Mouse (Mus musculus): Measurements from ENCODE around the gene Fam102a. TPM values are rescaled to one million over a fixed set of nuclear protein-coding genes. Genes with fewer than 3 reads are reported as not detected.

Fam102a gene
- polyA plus RNA-seq, 1 experiment from 2014 or later: 12.3 TPM

DNA sequence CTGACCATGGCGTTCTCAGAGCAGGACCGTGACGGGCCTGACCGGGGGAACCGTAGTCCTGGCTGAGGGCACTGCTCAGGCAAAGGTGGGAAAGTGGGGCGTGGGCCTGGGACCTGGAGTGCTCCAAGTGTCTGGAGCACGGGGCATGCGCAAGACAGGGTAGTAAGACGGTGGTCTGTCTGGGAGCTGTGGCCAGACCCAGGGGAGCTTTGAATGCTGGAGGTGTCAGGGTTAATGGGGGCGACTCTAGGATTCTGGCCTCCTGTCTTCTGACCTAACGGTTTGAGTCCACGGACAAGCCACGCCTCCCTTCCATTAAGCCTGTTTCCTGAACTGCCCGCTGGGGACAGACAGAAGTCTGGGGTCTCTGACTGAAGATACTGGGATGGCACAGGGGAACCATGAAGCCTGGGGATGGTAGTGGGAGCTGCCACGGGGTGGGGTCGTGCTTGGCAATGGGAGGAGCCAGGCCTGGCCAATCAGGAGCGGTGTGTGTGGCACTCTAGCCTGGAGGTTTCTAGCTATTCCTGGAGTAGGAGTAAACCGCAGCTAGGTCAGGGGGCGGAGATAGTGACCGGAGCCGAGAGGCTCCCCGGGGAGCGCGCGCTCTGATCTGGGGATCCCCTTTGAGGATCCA is 73.1 kb downstream of the Fam102a start:
- Histone ChIP-seq H3K4me1 (peaks cover 55% of the 10 kb centered on the region), H3K27ac (replicated peaks) (peak overlapping the region; percentile 74)
- peak; percentile 81 for DNase-seq (ENCODE audit: low spot score)

DNA sequence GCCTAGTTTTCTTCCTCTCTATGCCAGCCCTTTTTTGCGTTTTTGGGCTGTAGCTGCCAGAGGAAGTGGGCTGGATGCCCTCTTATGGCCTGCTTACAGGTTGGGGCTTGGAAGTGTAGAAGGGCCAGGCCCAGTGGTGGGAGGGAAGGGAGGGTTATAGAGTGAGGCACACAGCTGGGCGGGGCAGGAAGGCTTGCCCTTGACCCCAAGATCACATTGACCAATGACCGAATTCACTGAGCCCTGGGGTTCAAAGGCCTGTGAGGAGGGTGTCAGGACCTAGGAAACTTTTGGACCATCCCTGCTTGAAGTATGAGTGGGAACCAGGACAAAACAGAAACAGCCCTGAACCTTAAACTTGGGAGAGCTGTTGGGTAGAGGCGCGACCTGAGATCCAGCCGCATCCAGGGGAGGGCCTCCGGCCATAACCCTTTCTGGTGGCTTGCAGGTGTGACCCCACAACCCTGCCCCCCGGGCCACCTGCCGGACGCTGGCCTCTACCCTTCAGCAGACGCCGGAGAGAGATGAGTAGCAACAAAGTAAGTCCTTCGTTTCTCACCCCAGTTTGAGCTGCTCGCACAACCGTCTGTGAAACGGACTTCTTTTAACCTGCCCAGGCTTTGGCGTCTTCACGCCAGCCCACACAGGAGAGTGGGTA is 73.8 kb downstream of the Fam102a start:
- 35% methylated on average over 18 of the region's 18 CpGs for WGBS
- Histone ChIP-seq H3K36me3 (replicated peaks) (peaks cover 22% of the 10 kb centered on the region), H3K4me1 (peaks cover 55% of the 10 kb centered on the region), H3K27ac (replicated peaks) (peak overlapping the region; percentile 74), H3K27me3 (replicated peaks; ENCODE audit: low read depth, poor library complexity, severe bottlenecking) (0 out of 2 replicates have a peak, but pooled peaks cover 6% of the 10 kb centered on the region), H3K9me3 (peaks cover 2% of the 10 kb centered on the region; the same call in 1 of the 2 replicates), H3K4me3 (peak overlapping the region; percentile 81)
- no peak for DNase-seq (ENCODE audit: low spot score)

More for the DNA sequence above, 73.1 kb downstream of the Fam102a start:
- H3K4me3 ChIP-seq: peak overlapping the region; percentile 81
- peaks cover 17% of the 10 kb centered on the region for H3K36me3 ChIP-seq (replicated peaks)
- H3K27me3 ChIP-seq (replicated peaks; ENCODE audit: low read depth, poor library complexity, severe bottlenecking): 0 out of 2 replicates have a peak, but pooled peaks cover 6% of the 10 kb centered on the region
- H3K9me3 ChIP-seq: peaks cover 2% of the 10 kb centered on the region; the same call in 1 of the 2 replicates
- WGBS: 5% methylated on average over 25 of the region's 25 CpGs

DNA sequence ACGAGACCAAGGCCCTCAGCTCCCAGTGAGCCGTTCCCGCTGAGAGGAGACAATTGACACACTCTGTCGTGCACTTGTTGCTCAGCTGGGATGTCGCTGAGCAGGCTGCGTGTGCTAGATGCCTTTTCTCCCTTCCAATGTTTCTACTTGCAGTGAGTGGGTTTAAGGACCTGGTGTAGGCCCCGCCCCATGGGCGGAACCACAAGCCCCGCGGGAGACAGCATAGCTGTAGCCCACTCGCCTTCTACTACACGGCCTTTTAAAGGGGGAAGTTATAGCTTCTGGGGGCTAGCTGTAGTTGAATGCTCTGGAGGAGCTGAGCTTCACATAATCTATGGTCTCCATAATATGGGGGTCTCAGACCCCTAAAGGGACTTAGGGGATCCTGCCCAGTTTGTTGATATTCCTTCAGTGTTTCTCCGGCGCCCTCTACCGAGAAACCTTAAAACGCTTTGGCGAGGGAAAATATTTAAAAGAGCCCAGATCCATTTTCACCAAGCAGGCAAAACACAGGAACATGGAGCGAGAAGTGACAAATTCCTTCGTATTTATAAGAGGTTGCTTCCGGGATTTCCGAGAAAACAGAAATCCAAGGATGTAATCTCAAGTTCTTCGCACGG is 75.6 kb downstream of the Fam102a start:
- H3K27ac ChIP-seq (replicated peaks): 0 out of 2 replicates have a peak overlapping the region, but pooled peaks have one; percentile 32
- peak overlapping the region; percentile 50 for H3K4me3 ChIP-seq
- 0 out of 2 replicates have a peak, but pooled peaks cover 6% of the 10 kb centered on the region for H3K27me3 ChIP-seq (replicated peaks; ENCODE audit: low read depth, poor library complexity, severe bottlenecking)
- WGBS: 18% methylated on average over 23 of the region's 23 CpGs
- peaks cover 37% of the 10 kb centered on the region for H3K36me3 ChIP-seq (replicated peaks)
- peaks cover 54% of the 10 kb centered on the region for H3K4me1 ChIP-seq
- DNase-seq (ENCODE audit: low spot score): peak; percentile 61
- peaks cover 2% of the 10 kb centered on the region; the same call in 1 of the 2 replicates for H3K9me3 ChIP-seq

DNA sequence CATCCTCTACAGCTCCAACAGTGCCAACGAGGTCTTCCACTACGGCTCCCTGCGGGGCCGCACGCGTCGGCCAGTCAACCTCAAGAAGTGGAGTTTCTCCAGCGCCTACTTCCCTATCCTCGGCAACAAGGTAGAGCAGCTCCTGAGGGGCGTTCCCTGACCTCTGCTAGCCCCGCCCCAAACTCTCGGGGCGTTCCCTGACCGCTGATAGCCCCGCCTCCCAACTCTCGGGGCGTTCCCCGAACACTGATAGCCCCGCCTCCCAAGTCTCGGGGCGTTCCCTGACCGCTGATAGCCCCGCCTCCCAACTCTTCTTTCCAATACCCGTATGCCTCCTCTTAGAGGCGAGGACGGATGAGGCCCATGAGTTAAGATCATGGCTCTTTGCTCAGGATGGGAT is 77.1 kb downstream of the Fam102a start:
- peaks cover 42% of the 10 kb centered on the region for H3K4me1 ChIP-seq
- WGBS: 70% methylated on average over 26 of the region's 26 CpGs

DNA sequence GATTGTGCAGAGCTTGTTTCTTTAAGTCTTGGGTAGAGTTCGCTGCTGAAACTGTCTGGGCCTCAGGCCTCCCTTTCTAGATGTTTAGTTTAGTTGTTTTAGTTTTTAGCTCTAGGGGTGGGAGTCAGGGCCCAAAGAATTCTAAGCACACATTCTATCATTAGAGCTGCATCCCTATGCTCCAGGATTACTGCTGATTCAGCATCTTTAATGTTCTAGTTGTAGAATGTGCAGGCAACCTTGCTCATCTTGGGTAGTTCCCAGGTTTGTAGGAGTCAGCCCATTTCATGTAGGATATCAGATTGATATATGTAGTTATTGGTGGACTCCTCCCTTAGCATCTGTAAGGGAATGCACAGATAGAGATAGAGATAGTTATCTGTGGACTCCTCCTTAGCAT is 82.0 kb downstream of the Fam102a start:
- 100% methylated on average over 1 of the region's 1 CpGs for WGBS
- no peaks in the 10 kb centered on the region for H3K27me3 ChIP-seq (replicated peaks; ENCODE audit: low read depth, poor library complexity, severe bottlenecking)
- H3K27ac ChIP-seq (replicated peaks): no peak overlapping the region
- peaks cover 40% of the 10 kb centered on the region for H3K4me1 ChIP-seq
- no peak for DNase-seq (ENCODE audit: low spot score)
- peaks cover 67% of the 10 kb centered on the region for H3K36me3 ChIP-seq (replicated peaks)
- H3K4me3 ChIP-seq: no peak overlapping the region
- peaks cover 7% of the 10 kb centered on the region; the same call in 1 of the 2 replicates for H3K9me3 ChIP-seq

More for the DNA sequence above, 77.1 kb downstream of the Fam102a start:
- no peak for DNase-seq (ENCODE audit: low spot score)
- Histone ChIP-seq H3K27me3 (replicated peaks; ENCODE audit: low read depth, poor library complexity, severe bottlenecking) (0 out of 2 replicates have a peak, but pooled peaks cover 6% of the 10 kb centered on the region), H3K4me3 (no peak overlapping the region), H3K36me3 (replicated peaks) (peaks cover 51% of the 10 kb centered on the region), H3K27ac (replicated peaks) (no peak overlapping the region), H3K9me3 (peaks cover 2% of the 10 kb centered on the region; the same call in 1 of the 2 replicates)

DNA sequence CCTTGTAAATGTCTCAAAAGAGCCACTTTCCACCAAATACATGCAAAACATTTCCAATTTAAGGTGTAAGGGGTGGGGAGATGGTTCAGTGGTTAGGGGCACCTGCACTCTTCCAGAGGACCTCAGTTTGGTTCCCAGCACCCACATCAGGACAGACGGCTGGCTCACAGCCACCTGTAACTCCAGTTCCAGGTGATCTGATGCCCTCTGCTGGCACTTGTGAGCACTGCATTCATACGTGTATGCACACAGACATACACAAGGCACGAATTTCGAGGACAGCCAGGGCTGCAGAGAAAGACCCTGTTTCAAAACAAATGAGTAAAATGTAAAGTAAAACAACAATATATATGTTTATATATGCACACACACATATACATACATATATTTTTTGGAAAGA is 82.5 kb downstream of the Fam102a start:
- Histone ChIP-seq H3K9me3 (peaks cover 4% of the 10 kb centered on the region; the same call in 1 of the 2 replicates), H3K4me1 (peaks cover 42% of the 10 kb centered on the region), H3K4me3 (no peak overlapping the region), H3K27ac (replicated peaks) (no peak overlapping the region), H3K36me3 (replicated peaks) (peaks cover 62% of the 10 kb centered on the region), H3K27me3 (replicated peaks; ENCODE audit: low read depth, poor library complexity, severe bottlenecking) (no peaks in the 10 kb centered on the region)
- WGBS: 94% methylated on average over 4 of the region's 4 CpGs
- no peak for DNase-seq (ENCODE audit: low spot score)

DNA sequence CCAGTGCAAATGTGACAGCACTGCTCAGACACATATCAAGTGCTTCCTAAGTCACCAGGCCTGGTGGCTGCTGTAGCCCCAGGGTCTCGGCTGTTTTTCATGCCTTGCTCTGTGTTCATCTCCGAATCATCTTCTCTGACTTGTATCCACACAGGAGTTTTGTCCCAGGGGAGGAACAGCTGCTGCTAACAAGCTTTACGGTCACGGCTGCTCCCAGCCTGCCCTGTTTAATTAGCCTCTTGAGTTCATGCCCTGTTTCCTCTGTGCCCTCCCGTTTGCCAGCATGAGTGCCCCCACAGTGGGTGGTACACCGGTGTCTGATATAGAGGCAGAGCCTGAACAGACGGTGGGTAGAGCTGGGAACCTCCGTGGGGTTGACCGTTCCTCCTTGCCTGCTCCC is 82.9 kb downstream of the Fam102a start:
- H3K36me3 ChIP-seq (replicated peaks): peaks cover 58% of the 10 kb centered on the region
- H3K27ac ChIP-seq (replicated peaks): 0 out of 2 replicates have a peak overlapping the region, but pooled peaks have one; percentile 5
- peaks cover 4% of the 10 kb centered on the region; the same call in 1 of the 2 replicates for H3K9me3 ChIP-seq
- H3K4me3 ChIP-seq: no peak overlapping the region
- H3K27me3 ChIP-seq (replicated peaks; ENCODE audit: low read depth, poor library complexity, severe bottlenecking): no peaks in the 10 kb centered on the region
- 75% methylated on average over 9 of the region's 9 CpGs for WGBS
- DNase-seq (ENCODE audit: low spot score): no peak
- H3K4me1 ChIP-seq: peaks cover 44% of the 10 kb centered on the region

Other genes with a start within 250 kb of the Fam102a start
- 20.2 and 22.5 TPM in 2 replicates for gene Golga2, start 247.9 kb upstream of the Fam102a start, polyA plus RNA-seq (2016; fragmentation: Nextera tagmentation; extraction: Ambion mirVana)
- 522 and 535 TPM in 2 replicates for gene Swi5, start 247.3 kb upstream of the Fam102a start, polyA plus RNA-seq (2016; fragmentation: Nextera tagmentation; extraction: Ambion mirVana)
- 65.8 and 66.4 TPM in 2 replicates for gene Ciz1, start 183.0 kb upstream of the Fam102a start, polyA plus RNA-seq (2016; fragmentation: Nextera tagmentation; extraction: Ambion mirVana)
- 20.7 and 23.5 TPM in 2 replicates for gene Dnm1, start 182.0 kb upstream of the Fam102a start, polyA plus RNA-seq (2016; fragmentation: Nextera tagmentation; extraction: Ambion mirVana)
- gene 1110008P14Rik, start 153.4 kb upstream of the Fam102a start, polyA plus RNA-seq (2016; fragmentation: Nextera tagmentation; extraction: Ambion mirVana): 35.0 and 39.3 TPM in 2 replicates
- not detected in 2 replicates for gene Lcn2, start 147.1 kb upstream of the Fam102a start, polyA plus RNA-seq (2016; fragmentation: Nextera tagmentation; extraction: Ambion mirVana)
- 32.2 and 32.5 TPM in 2 replicates for gene Ptges2, start 139.4 kb upstream of the Fam102a start, polyA plus RNA-seq (2016; fragmentation: Nextera tagmentation; extraction: Ambion mirVana)
- 6.4 and 6.8 TPM in 2 replicates for gene Naif1, start 84.9 kb upstream of the Fam102a start, polyA plus RNA-seq (2016; fragmentation: Nextera tagmentation; extraction: Ambion mirVana)
- gene Slc25a25, start 83.9 kb upstream of the Fam102a start, polyA plus RNA-seq (2016; fragmentation: Nextera tagmentation; extraction: Ambion mirVana): 29.8 and 31.8 TPM in 2 replicates
- 109 and 111 TPM in 2 replicates for gene Dpm2, start 35.5 kb downstream of the Fam102a start, polyA plus RNA-seq (2016; fragmentation: Nextera tagmentation; extraction: Ambion mirVana)
- gene Pip5kl1, start 39.5 kb downstream of the Fam102a start, polyA plus RNA-seq (2016; fragmentation: Nextera tagmentation; extraction: Ambion mirVana): 2.0 and 2.1 TPM in 2 replicates
- 0.11 TPM in 2 replicates for gene 9430097D07Rik, start 40.4 kb downstream of the Fam102a start, polyA plus RNA-seq (2016; fragmentation: Nextera tagmentation; extraction: Ambion mirVana)
- gene St6galnac4, start 51.8 kb downstream of the Fam102a start, polyA plus RNA-seq (2016; fragmentation: Nextera tagmentation; extraction: Ambion mirVana): 25.1 and 26.4 TPM in 2 replicates
- gene St6galnac6, start 64.4 kb downstream of the Fam102a start, polyA plus RNA-seq (2016; fragmentation: Nextera tagmentation; extraction: Ambion mirVana): 17.1 and 17.3 TPM in 2 replicates
- 20.5 and 24.7 TPM in 2 replicates for gene Ak1, start 86.4 kb downstream of the Fam102a start, polyA plus RNA-seq (2016; fragmentation: Nextera tagmentation; extraction: Ambion mirVana)
- 23.7 and 25.5 TPM in 2 replicates for gene Eng, start 111.3 kb downstream of the Fam102a start, polyA plus RNA-seq (2016; fragmentation: Nextera tagmentation; extraction: Ambion mirVana)
- gene Fpgs, start 168.8 kb downstream of the Fam102a start, polyA plus RNA-seq (2016; fragmentation: Nextera tagmentation; extraction: Ambion mirVana): 33.5 and 35.5 TPM in 2 replicates
- gene Cdk9, start 177.7 kb downstream of the Fam102a start, polyA plus RNA-seq (2016; fragmentation: Nextera tagmentation; extraction: Ambion mirVana): 130 and 135 TPM in 2 replicates
- gene Sh2d3c, start 185.7 kb downstream of the Fam102a start, polyA plus RNA-seq (2016; fragmentation: Nextera tagmentation; extraction: Ambion mirVana): 27.1 and 27.5 TPM in 2 replicates
- gene 6330409D20Rik, start 205.7 kb downstream of the Fam102a start, polyA plus RNA-seq (2016; fragmentation: Nextera tagmentation; extraction: Ambion mirVana): 0.52 and 0.57 TPM in 2 replicates
- gene Tor2a, start 221.9 kb downstream of the Fam102a start, polyA plus RNA-seq (2016; fragmentation: Nextera tagmentation; extraction: Ambion mirVana): 48.9 and 53.5 TPM in 2 replicates
- 0.31 and 0.34 TPM in 2 replicates for gene Ttc16, start 240.3 kb downstream of the Fam102a start, polyA plus RNA-seq (2016; fragmentation: Nextera tagmentation; extraction: Ambion mirVana)
- 5.3 and 6.4 TPM in 2 replicates for gene Ptrh1, start 240.5 kb downstream of the Fam102a start, polyA plus RNA-seq (2016; fragmentation: Nextera tagmentation; extraction: Ambion mirVana)
- gene Cfap157, start 249.1 kb downstream of the Fam102a start, polyA plus RNA-seq (2016; fragmentation: Nextera tagmentation; extraction: Ambion mirVana): 0.54 and 0.60 TPM in 2 replicates

All from embryonic facial prominence, embryonic 10.5 days (tissue).